Comparison of ENCODE assay signal across 7 mouse cellular contexts in genomic region chr10:59089861-59090621, GRCm38 (mm10).
DNase-seq lines count a peak whose midpoint lies in the region; ATAC-seq and TF ChIP-seq lines count a peak whose summit lies in the region.

No protein-coding gene starts in this region.

- 38% methylated on average over 14 of the region's 14 CpGs for WGBS in hindbrain, embryonic 16.5 days
- 57% methylated on average over 14 of the region's 14 CpGs for WGBS in midbrain, embryonic 12.5 days
- WGBS in liver, embryonic 11.5 days = 84% methylated on average over 14 of the region's 14 CpGs
- WGBS in lung, adult 2 months = 69% methylated on average over 14 of the region's 14 CpGs

- no peak for TF ChIP-seq POLR2A in lung, adult 2 months (IDR thresholded peaks at IDR 0.05; ENCODE audit: borderline replicate concordance, extremely low read depth, low read depth, low read length)

- H3K27me3 ChIP-seq in hindbrain, embryonic 16.5 days (replicated peaks; ENCODE audit: control insufficient read depth, insufficient read depth, low read length) = no peaks in the 10 kb centered on the region
- peaks cover 20% of the 10 kb centered on the region for H3K27me3 ChIP-seq in midbrain, embryonic 12.5 days
- no peaks in the 10 kb centered on the region for H3K27me3 ChIP-seq in liver, embryonic 11.5 days (replicated peaks; ENCODE audit: control insufficient read depth, insufficient read depth, low read length)

- no peak overlapping the region for H3K4me3 ChIP-seq in hindbrain, embryonic 16.5 days (ENCODE audit: low read length)
- H3K4me3 ChIP-seq in midbrain, embryonic 12.5 days = no peak overlapping the region
- H3K4me3 ChIP-seq in liver, embryonic 11.5 days (ENCODE audit: low read depth, low read length) = no peak overlapping the region
- no peak overlapping the region for H3K4me3 ChIP-seq in lung, adult 2 months (replicated peaks; ENCODE audit: extremely low read depth, low read depth, low read length)

- peak overlapping the region; percentile 74 for H3K27ac ChIP-seq in hindbrain, embryonic 16.5 days (ENCODE audit: low read depth, low read length)
- H3K27ac ChIP-seq in midbrain, embryonic 12.5 days (replicated peaks) = peak overlapping the region; percentile 75
- no peak overlapping the region for H3K27ac ChIP-seq in liver, embryonic 11.5 days (ENCODE audit: low read depth, low read length)

- DNase-seq in R1 (ENCODE audit: low read depth, low spot score) = peak; percentile 18
- DNase-seq in brain, embryonic 18.5 days (ENCODE audit: low read depth, low spot score) = peak; percentile 82
- DNase-seq in liver, embryonic 11.5 days (ENCODE audit: low spot score) = no peak
- DNase-seq in testis, postnatal 14 days (ENCODE audit: low spot score) = no peak
- no peak for DNase-seq in lung, adult 2 months

- H3K9ac ChIP-seq in hindbrain, embryonic 16.5 days (ENCODE audit: low read depth, low read length) = no peak overlapping the region
- H3K9ac ChIP-seq in midbrain, embryonic 12.5 days (replicated peaks) = no peak overlapping the region
- H3K9ac ChIP-seq in liver, embryonic 11.5 days (ENCODE audit: low read depth, low read length) = no peak overlapping the region

- H3K4me1 ChIP-seq in hindbrain, embryonic 16.5 days (ENCODE audit: control insufficient read depth, insufficient read depth, low read depth, low read length) = peaks cover 19% of the 10 kb centered on the region
- peaks cover 44% of the 10 kb centered on the region for H3K4me1 ChIP-seq in midbrain, embryonic 12.5 days
- no peaks in the 10 kb centered on the region for H3K4me1 ChIP-seq in liver, embryonic 11.5 days (replicated peaks; ENCODE audit: control insufficient read depth, insufficient read depth, low read length)
- no peaks in the 10 kb centered on the region for H3K4me1 ChIP-seq in lung, adult 2 months (ENCODE audit: control insufficient read depth, insufficient read depth, low read length)

- ATAC-seq in hindbrain, embryonic 16.5 days = peak; percentile 91
- peak; percentile 94 for ATAC-seq in midbrain, embryonic 12.5 days (ENCODE audit: low FRiP score, low read depth)
- ATAC-seq in liver, embryonic 11.5 days (replicated peaks; ENCODE audit: low FRiP score) = no peak

- TF ChIP-seq CTCF in lung, adult 2 months (IDR thresholded peaks at IDR 0.05; ENCODE audit: insufficient read depth, low read length) = no peak

- no peaks in the 10 kb centered on the region for H3K9me3 ChIP-seq in hindbrain, embryonic 16.5 days (ENCODE audit: control insufficient read depth, low read length)
- no peaks in the 10 kb centered on the region for H3K9me3 ChIP-seq in midbrain, embryonic 12.5 days
- no peaks in the 10 kb centered on the region for H3K9me3 ChIP-seq in liver, embryonic 11.5 days (ENCODE audit: control insufficient read depth, low read length)

- no peaks in the 10 kb centered on the region for H3K36me3 ChIP-seq in hindbrain, embryonic 16.5 days (ENCODE audit: control insufficient read depth, insufficient read depth, low read length)
- no peaks in the 10 kb centered on the region for H3K36me3 ChIP-seq in midbrain, embryonic 12.5 days
- no peaks in the 10 kb centered on the region for H3K36me3 ChIP-seq in liver, embryonic 11.5 days (ENCODE audit: control insufficient read depth, insufficient read depth, low read length)

- peak overlapping the region; percentile 9 for H3K4me2 ChIP-seq in hindbrain, embryonic 16.5 days (ENCODE audit: low read length)
- peak overlapping the region; percentile 33 for H3K4me2 ChIP-seq in midbrain, embryonic 12.5 days (replicated peaks)
- no peak overlapping the region for H3K4me2 ChIP-seq in liver, embryonic 11.5 days

Comparison
In these comparisons a context has a peak if more than half of its experiments do, and no peak if none do; other contexts are left out.
1. DNase-seq: peak in R1 (single experiment) and brain, embryonic 18.5 days (single experiment); none in liver, embryonic 11.5 days (single experiment), testis, postnatal 14 days (single experiment) and lung, adult 2 months (single experiment).